In genomic region chr11:103464443-103464842, GRCm38 (mm10) we compare ENCODE assay signal across 9 mouse cellular contexts. TPM values are rescaled to one million over a fixed set of nuclear protein-coding genes. Genes with fewer than 3 reads are reported as not detected.
DNase-seq lines count a peak whose midpoint lies in the region; ATAC-seq and TF ChIP-seq lines count a peak whose summit lies in the region.
"Had no signal": no experiment of that assay in that cellular context is flagged by ENCODE, and none has a peak within 500 bp of the region (broad histone marks: within the 10 kb centered on the region; RNA-seq: fewer than 3 reads in every experiment).

No protein-coding gene starts in this region.

- no peaks in the 10 kb centered on the region for H3K36me3 ChIP-seq in hindbrain, postnatal 0 days (ENCODE audit: insufficient read depth, low read length)
- no peaks in the 10 kb centered on the region for H3K36me3 ChIP-seq in hindbrain, embryonic 14.5 days (replicated peaks; ENCODE audit: control insufficient read depth, insufficient read depth)

- DNase-seq in hindbrain, postnatal 0 days (ENCODE audit: low spot score) = no peak
- no peak for DNase-seq in hindbrain, embryonic 14.5 days (ENCODE audit: low spot score)
- DNase-seq in MEL-GATA-1-ER (ENCODE audit: extremely low read depth, low read depth) = peak; percentile 60
- DNase-seq in naive thymus-derived CD4-positive, alpha-beta T cell, adult 2 months (ENCODE audit: low read depth) = peak; percentile 25
- no peak for DNase-seq in urinary bladder, postnatal 25 days (ENCODE audit: low spot score)
- DNase-seq in right cerebral cortex, postnatal 36 days (ENCODE audit: low spot score in 2 of 2) = no peak
- no peak for DNase-seq in heart, adult 8-10 months (ENCODE audit: low spot score)

- H3K4me2 ChIP-seq in hindbrain, postnatal 0 days (ENCODE audit: low read depth, low read length) = no peak overlapping the region
- no peak overlapping the region for H3K4me2 ChIP-seq in hindbrain, embryonic 14.5 days (replicated peaks)

- ATAC-seq in hindbrain, postnatal 0 days = no peak
- no peak for ATAC-seq in hindbrain, embryonic 14.5 days (ENCODE audit: low FRiP score)

- TF ChIP-seq CTCF in hindbrain, postnatal 0 days (IDR thresholded peaks at IDR 0.05; ENCODE audit: low read depth) = peak; percentile 39
- peak; percentile 50; the same call in 1 of the 2 replicates for TF ChIP-seq CTCF in embryonic fibroblast, embryonic 13.5 days (IDR thresholded peaks at IDR 0.05; ENCODE audit: borderline replicate concordance, insufficient read depth, low read length)

- no peaks in the 10 kb centered on the region for H3K4me1 ChIP-seq in hindbrain, postnatal 0 days (ENCODE audit: insufficient read depth, low read length)
- no peaks in the 10 kb centered on the region for H3K4me1 ChIP-seq in hindbrain, embryonic 14.5 days (replicated peaks; ENCODE audit: control insufficient read depth, insufficient read depth, low read length)
- no peaks in the 10 kb centered on the region for H3K4me1 ChIP-seq in embryonic fibroblast, embryonic 13.5 days (ENCODE audit: control insufficient read depth, insufficient read depth, low read length)

- H3K9me3 ChIP-seq in hindbrain, postnatal 0 days (ENCODE audit: low read length) = no peaks in the 10 kb centered on the region
- no peaks in the 10 kb centered on the region for H3K9me3 ChIP-seq in hindbrain, embryonic 14.5 days (ENCODE audit: control insufficient read depth, low read length)

- TF ChIP-seq POLR2A in embryonic fibroblast, embryonic 13.5 days (IDR thresholded peaks at IDR 0.05; ENCODE audit: low read depth, low read length) = no peak

- H3K27ac ChIP-seq in hindbrain, postnatal 0 days = no peak overlapping the region
- no peak overlapping the region for H3K27ac ChIP-seq in hindbrain, embryonic 14.5 days
- no peak overlapping the region for H3K27ac ChIP-seq in embryonic fibroblast, embryonic 13.5 days (ENCODE audit: insufficient read depth, low read length)
- H3K27ac ChIP-seq: macrophage had no signal

- H3K4me3 ChIP-seq in hindbrain, postnatal 0 days (ENCODE audit: low read length) = no peak overlapping the region
- no peak overlapping the region for H3K4me3 ChIP-seq in hindbrain, embryonic 14.5 days (replicated peaks; ENCODE audit: low read length)
- no peak overlapping the region for H3K4me3 ChIP-seq in embryonic fibroblast, embryonic 13.5 days (ENCODE audit: insufficient read depth, low read length)

- WGBS in hindbrain, postnatal 0 days = 73% methylated on average over 7 of the region's 7 CpGs
- WGBS in hindbrain, embryonic 14.5 days = 68% methylated on average over 7 of the region's 7 CpGs

- H3K9ac ChIP-seq in hindbrain, postnatal 0 days (replicated peaks; ENCODE audit: low read length) = no peak overlapping the region
- no peak overlapping the region for H3K9ac ChIP-seq in hindbrain, embryonic 14.5 days

- no peaks in the 10 kb centered on the region for H3K27me3 ChIP-seq in hindbrain, postnatal 0 days (ENCODE audit: insufficient read depth, low read length)
- H3K27me3 ChIP-seq in hindbrain, embryonic 14.5 days (ENCODE audit: control insufficient read depth, insufficient read depth, low read length) = no peaks in the 10 kb centered on the region

RNA-seq across cellular contexts. Expression of gene Lrrc37a, which starts 40.0 kb away (rescaled TPM):
- total RNA-seq in hindbrain, postnatal 0 days (2014; rRNA removed) = under 0.01 TPM in 1 of 2 replicates, not detected in the other
- polyA plus RNA-seq in hindbrain, postnatal 0 days (2015; fragmentation: Nextera tagmentation; extraction: Ambion mirVana) = not detected in 2 replicates
- polyA plus RNA-seq in hindbrain, embryonic 14.5 days (2014; fragmentation: Nextera tagmentation; extraction: Ambion mirVana) = not detected in 2 replicates
- polyA plus RNA-seq in embryonic fibroblast, embryonic 13.5 days (2011; ENCODE audit: insufficient read length, low read depth, missing spikeins) = not detected in 2 replicates
- not detected for total RNA-seq in heart, adult 8-10 months (2022)
- polyA plus RNA-seq: macrophage had no signal

RNA-seq across cellular contexts. Expression of gene Plekhm1, which starts 52.0 kb away (rescaled TPM):
- 8.2 and 9.4 TPM in 2 replicates for total RNA-seq in hindbrain, postnatal 0 days (2014; rRNA removed)
- 4.9 and 6.3 TPM in 2 replicates for polyA plus RNA-seq in hindbrain, postnatal 0 days (2015; fragmentation: Nextera tagmentation; extraction: Ambion mirVana)
- 9.2 and 10.3 TPM in 2 replicates for polyA plus RNA-seq in hindbrain, embryonic 14.5 days (2014; fragmentation: Nextera tagmentation; extraction: Ambion mirVana)
- 8.3 and 9.0 TPM in 2 replicates for polyA plus RNA-seq in embryonic fibroblast, embryonic 13.5 days (2011; ENCODE audit: insufficient read length, low read depth, missing spikeins)
- 10 to 100 TPM; 11.0 to 12.5 (median 11.6) TPM for total RNA-seq in heart, adult 8-10 months (2022)

Comparison
In these comparisons a context has a peak if more than half of its experiments do, and no peak if none do; other contexts are left out.
1. DNase-seq: peak in MEL-GATA-1-ER (single experiment) and naive thymus-derived CD4-positive, alpha-beta T cell, adult 2 months (single experiment); none in hindbrain, postnatal 0 days (single experiment), hindbrain, embryonic 14.5 days (single experiment), urinary bladder, postnatal 25 days (single experiment), right cerebral cortex, postnatal 36 days (0 of 2) and heart, adult 8-10 months (single experiment).